Mouse (Mus musculus): ENCODE data around the gene Sorbs1.
A peak's percentile ranks its signal among the peaks of the same experiment; 100 is the strongest.

Gene Sorbs1

DNA sequence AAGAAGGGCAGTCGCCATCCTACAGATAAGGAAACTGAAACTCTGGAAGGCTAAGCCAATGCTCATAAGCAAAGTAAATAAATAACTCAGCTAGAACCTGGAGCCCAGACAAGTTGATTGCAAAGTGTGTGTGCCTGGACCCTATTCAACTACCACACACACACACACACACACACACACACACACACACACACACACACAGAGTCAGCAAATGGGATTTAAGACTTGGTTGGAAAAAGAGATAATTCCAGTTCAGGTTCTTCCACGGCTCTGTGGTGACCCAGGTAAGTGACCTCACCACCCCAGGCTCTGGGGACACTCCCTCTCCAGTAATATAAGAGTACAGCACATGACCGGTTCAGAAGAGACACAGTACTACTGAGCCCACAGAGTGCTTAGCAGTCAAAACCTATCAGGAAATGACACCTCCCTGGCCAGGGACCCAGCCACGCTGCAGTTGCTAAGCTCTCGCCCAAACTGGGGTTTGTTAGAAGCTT, 36.1 kb downstream of the Sorbs1 start:
- no peak for DNase-seq (ENCODE audit: low read depth)

DNA sequence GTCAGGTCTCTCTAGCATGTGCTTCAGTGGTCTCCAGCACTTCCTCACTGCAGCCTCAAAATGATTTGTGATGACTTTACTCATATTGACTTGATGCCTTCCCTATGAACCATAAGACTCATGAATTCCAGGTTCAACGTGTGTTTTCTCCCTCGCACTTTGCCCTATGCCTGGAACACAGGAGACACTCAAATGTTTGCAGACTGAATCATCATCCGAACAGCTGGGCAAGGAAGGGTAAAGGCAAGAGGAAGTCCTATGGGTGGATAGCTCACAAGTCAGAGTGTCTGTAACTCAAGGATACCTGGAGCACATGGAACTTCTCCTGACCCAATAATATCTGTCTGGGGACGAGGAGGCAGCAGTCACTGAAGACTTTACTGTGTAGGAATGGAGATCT, 37.1 kb downstream of the Sorbs1 start:
- DNase-seq (ENCODE audit: low read depth) = no peak

DNA sequence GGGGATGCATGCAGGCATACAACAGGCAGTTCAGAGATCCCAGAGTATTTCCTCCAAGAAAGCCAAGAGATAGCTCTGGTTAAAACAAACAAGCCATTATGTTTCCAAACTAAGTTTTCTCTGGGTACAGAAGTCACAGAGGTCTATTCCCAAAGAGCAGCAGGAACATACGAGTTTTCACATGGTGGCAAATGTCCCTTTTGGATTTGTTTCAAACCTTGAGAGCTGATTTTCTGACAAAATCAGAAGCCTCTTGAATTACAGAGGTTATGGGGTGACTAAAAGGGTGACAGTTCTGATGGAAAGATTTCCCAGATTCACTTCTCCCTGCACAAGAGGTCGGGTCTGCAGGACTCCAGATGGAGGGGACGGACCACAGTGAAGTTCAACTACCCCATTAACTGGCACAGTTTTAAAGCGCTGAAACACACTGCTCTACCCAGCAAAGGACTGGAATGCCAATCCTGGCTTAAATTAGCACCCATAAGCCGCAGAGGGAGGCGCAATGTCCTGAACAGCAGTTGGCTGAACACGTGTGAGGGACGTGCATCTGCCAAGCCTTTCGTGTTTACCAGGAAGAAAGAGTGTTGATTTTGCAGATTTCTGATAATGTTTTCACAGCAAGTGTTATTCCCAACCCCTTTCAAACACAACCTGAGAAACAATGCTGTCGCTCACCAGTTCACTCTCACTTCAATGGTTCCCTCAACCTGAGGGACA, 41.9 kb downstream of the Sorbs1 start:
- DNase-seq (ENCODE audit: low read depth) = no peak

DNA sequence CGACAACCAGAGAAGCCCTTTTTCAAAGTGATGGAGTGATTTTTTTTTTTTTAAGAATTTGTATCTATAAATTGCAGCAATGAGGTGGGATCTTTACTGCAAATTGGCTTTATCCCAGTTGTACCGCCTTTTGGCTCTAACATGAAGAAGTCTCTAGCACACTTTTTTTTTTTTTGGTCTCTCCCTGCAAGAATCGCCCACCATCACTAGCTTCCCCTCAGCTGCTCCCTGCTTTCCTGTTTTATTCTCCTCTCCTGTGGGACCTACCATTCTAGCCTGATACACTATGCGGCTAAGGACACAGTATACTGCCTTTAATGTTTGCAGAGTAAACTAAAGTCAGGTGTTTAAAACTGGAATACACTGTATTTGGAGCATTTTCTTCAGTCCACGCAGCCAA, 43.8 kb downstream of the Sorbs1 start:
- no peak for DNase-seq (ENCODE audit: low read depth)

DNA sequence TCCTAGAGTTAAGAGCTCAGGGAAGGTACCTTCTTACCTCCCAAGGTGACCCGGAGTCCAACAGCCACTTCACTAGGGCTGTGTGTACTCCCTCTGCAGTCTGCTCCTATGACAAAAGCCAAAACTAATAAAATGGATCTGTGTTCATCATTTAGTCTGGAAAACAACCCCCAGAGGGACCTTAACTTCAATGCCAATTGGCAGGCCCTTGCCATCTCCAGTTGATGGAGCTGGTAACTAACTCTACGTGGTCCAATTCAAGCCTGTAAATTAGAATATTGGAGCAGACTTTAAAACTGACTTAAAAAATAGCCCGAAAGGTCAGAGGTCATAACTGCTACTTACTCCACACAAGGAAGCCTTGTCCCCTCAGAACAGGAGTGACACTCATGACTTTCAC, 45.3 kb downstream of the Sorbs1 start:
- no peak for DNase-seq (ENCODE audit: low read depth)

DNA sequence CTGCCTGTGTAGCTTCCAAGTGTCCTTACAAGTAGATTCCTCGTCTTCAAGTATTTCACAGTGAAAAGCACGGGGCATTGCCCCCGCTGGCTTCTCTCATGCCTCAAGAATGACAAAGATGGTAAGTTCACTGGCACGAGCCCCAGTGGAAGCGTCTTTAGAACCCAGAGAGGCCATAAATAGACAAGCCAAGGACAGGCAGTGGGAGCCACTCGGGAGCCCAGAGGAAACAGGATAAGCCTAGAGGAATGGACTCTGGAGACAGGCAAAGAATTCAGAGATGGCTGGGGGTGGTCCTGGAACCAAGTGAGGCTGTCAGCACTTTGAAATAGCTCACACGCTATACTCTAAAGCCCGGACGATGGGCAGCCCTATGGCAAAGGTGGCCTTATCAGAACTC, 45.8 kb downstream of the Sorbs1 start:
- DNase-seq (ENCODE audit: low read depth) = no peak

DNA sequence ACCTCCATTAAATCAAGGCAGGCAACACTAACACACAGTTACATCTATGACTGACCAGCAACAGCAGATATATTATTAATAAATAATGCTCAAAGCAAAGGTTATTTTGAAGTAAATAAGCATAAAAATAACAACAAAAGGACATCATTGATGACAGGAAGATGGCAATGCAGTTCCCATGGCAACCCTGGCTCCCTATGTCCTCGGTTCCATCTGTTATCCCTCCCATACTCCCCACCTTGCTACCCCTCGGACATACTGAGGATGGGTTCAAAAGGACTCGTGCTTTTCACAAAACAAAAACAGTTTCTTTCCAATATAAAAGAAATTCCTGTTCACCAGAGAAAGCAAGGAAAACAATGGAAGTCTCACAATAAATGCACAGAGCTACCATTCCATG, 48.2 kb downstream of the Sorbs1 start:
- no peak for DNase-seq (ENCODE audit: low read depth)

DNA sequence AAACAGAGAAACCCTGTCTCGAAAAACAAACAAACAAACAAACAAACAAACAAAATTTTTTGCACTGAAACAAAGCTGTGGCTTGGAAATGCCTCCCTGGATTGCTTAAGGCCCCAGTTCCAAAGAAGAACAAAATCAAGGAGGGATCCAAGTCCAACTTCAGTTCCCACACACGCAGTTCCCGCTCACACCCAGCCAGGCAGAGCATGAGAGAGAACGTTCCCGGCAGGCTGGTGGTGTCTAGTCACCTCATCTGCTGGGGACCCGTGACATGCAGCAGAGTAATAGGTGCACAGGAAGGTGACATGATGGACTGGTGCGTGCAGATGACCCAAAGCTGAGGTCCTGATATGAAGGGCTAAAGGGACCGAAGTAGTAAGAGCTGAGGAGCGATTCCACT, 49.2 kb downstream of the Sorbs1 start:
- DNase-seq (ENCODE audit: low read depth) = no peak

DNA sequence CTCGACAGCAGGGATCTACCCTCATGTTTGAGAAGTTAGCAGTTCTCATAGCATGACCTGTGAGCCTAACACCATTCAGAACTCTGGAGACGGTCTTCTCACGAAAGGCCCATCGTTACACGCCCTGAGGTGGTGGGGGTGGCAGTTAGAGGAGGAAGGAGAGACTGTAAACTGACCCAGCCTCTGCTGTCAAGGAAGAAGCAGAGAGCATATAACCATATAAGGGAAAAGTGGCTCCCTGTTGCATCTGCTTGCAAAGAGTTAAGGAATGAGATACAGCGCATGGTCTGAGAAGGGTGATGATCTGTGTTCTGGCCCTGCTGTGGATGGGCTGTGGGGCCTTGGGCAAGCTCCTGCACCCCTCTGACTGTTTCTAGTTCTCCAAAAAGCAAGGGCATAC, 50.7 kb downstream of the Sorbs1 start:
- DNase-seq (ENCODE audit: low read depth) = no peak

DNA sequence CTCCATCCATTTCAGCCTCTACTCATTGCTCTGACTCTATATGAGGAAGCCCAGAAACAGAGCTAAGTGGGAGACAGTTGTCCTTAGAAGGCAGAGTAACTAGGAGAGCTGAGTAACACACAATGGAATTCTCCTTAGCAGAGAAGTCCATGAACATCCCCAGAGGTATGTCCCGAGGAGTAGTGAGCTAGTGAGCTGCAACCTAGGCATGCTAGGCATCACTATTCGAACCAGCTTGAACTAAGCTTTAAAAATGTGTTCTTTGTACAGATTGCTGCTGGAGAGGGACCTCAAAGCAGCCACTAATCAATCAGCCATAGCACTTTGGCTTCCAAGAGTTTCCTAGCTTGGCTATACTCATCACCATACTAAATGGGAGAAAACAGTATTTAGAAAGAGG, 51.1 kb downstream of the Sorbs1 start:
- DNase-seq (ENCODE audit: low read depth) = no peak

DNA sequence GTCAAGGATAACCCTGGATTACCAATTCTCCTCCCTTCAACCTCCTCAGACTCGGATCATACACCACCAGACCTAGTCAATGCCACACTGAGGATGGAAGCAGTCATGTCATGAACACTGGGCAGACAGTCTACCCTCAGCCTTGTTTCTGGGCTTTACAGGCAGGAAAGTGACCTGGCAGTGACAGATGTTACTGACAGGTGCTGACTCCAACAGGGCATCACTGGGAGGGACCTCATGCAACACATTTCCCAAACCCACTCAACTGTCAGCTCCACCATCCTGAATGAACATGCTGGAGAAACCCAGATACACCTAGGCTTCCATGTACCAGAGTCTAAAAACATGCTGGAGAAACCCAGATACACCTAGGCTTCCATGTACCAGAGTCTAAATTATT, 51.9 kb downstream of the Sorbs1 start:
- DNase-seq (ENCODE audit: low read depth) = no peak

DNA sequence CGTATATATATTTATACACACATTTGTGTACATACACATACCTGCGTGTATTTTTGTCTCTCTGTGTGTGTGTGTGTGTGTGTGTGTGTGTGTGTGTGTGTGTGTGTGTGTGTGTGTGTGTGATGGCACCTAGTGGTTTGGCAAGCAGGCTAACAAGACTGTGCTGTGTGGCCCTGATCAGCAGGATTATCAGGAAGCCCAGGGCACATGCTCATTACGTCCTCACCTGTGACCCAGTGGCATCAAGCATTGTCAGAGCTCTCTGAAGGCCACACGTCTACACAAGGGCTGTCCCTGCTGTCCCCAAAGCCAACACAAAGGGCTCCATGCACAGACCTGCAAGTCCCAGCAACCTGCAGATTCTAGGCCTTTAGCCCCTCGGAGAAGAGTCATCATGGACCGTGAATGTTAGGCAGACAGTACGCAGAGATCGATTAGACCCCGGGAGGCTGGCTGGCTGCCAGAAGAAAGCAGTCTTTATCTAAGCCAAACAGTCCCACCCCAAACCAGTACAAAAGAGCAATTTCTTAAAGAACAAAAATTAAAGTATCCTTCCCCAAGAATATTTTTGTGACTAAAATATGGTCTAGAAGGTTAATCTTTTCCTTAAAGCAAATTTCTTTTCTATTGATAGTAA, 52.6 kb downstream of the Sorbs1 start:
- DNase-seq (ENCODE audit: low read depth) = peak; percentile 48

DNA sequence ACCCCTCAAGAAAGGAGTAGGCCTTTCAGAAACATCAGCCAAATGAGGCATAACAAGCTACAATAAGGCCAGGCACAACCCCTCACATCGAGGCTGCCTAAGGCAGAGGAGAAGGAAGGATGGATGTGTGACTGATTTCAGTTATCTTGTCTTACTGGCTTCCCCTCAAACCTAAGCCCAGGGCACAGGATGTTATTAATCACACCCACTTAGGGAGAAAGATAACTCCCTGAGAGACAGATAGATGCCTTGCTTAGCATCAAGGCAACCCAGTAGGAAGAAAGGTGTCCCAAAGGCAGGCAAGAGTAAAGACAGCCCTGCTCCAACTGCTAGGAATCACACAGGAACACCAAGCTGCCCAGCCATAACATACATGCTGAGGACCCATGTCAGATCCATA, 54.2 kb downstream of the Sorbs1 start:
- DNase-seq (ENCODE audit: low read depth) = no peak

DNA sequence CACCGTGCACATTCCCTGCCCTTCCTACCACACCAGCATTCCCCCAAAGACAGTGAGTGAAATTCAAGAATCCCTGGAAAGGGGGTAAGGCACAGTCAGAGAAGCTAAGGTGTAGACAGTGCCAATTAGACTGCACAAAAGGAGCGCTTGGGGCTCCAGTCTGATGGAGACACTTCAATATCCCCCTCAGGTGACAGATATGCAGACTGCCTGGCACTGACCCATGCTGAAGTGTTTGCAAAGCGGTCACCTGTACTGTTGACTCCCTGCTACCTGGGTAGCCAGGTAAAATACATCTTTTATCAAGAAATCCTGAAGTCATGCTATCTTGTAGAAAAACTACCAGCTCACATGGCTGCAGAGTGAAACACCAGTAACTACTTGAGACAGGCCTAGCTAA, 54.8 kb downstream of the Sorbs1 start:
- no peak for DNase-seq (ENCODE audit: low read depth)

DNA sequence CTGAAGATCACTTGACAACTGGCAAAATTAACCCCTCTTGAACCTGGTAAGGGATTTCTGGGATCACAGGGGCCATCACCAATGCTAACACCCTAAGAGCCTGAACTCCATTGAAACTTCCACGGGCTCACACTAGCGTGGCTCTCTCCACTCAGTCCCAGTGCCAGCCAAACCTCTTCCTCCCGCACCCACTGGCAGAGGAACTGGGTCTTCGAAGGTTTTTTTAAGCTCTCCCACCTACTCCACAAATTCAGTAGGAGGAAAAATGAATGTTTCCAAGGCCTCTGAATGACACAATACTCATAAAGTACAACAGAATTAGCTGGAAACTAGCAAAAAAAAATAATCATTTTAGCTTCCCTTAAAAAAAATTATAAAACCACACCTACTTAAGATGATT, 58.3 kb downstream of the Sorbs1 start:
- DNase-seq (ENCODE audit: low read depth) = no peak

DNA sequence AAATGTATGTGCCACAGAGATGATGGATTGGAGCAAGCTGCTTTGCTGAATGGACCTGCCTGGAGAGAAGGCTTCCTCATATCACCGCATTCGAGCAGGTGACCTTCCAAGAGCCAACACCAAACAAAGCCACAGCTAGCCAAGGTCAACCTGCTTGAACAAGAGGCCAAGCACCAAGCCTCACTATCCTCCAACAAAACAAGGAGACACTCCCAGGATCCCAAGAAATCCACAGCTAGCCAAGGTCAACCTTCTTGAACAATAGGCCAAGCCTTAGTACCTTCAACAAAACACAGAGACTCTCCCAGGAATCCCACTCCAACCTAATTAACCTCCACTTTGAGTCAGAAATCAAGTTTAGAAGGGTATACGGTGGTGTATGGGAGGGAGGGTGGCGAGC, 59.5 kb downstream of the Sorbs1 start:
- no peak for DNase-seq (ENCODE audit: low read depth)

DNA sequence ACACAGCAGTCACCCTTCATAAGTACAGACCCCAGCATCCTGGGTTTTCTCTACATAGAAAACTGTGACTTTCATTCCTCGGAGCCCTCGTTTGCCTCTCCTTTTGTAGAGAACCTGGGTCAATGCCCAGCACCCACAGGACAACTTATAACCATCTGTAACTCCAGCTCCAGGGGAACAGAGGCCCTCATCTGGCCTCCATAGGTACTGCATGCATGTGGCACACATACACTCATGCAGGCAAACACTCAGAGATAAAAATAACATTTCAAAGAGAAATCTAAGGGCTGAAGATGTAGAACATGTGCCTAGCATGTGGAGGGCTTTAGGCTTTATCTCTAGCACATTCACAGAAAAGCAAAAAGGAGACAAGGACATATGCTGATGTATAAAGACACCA, 61.4 kb downstream of the Sorbs1 start:
- DNase-seq (ENCODE audit: low read depth) = no peak

DNA sequence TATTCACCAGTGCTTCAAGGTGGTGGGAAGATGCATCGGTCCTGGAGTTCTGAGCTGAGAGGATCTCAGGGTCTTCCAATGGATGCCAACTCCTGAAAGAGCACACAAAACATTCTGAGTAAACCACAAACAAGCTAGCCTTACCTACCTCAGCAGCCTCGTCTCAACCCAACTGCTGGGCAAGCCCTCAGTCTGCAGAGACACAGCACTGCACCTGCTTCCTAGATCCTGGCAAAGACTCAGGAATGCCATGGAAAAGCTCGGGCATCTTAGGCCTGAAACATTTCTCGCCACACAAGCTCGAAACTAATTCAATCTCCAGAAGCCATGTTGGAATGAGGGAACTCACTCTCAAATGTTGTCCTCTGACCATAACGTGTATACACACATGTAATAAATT, 62.3 kb downstream of the Sorbs1 start:
- DNase-seq (ENCODE audit: low read depth) = no peak

DNA sequence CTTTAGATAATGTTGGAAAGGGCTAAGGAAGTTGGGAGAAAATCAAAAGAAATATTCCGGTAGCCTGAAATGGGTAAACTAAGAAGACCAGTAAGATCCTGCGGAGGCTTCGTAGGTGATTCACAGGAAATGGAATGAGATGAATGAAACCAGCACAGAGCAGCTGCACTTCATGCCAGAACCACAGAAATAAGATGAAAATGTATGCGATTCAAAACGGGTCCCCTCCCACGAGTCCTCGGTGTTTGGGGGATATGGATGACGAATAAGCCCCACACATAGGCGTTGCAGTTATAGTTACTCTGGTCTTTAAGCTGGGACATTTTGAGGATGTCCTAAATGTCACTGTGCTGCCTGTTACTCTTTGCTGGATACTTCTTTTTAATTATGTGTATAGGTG, 67.1 kb downstream of the Sorbs1 start:
- DNase-seq (ENCODE audit: low read depth) = no peak

DNA sequence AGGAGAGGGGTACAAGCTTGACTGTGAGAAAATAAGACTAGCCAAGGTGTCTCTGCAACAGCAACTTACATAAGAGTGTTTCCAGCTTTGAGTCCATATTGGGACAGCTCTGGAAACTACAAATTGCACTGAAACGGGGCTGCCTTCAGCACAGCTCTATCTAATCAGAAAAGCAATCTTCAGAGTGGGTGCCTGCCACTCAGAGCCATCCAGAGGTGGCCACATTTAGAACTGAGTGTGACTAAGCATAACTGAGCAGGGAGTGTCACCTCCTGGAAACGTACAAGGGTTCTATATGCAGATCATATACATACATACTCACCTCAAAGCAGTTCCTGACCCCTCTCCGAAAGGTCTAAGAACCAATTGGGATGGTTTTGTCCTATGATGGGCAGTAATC, 71.2 kb downstream of the Sorbs1 start:
- peak; percentile 44 for DNase-seq (ENCODE audit: low read depth)

DNA sequence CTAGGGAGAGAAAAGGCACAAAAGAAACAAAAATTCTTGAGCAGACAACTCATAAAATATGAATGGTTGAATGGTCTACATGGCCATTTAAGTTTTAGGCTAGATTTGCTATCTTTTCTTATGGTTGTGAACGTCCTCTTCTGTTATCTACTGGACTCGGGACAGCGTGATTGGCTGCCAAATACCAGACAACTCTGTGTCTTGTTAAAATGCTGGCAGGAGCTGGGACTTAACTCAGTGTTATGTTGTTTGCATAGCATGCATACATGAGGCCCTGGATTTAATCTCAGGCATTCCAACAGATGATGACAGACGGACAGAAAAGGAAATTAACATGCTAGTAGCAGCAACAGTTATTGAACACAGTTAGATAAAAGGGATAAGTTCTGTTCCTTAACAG, 72.6 kb downstream of the Sorbs1 start:
- no peak for DNase-seq (ENCODE audit: low read depth)

DNA sequence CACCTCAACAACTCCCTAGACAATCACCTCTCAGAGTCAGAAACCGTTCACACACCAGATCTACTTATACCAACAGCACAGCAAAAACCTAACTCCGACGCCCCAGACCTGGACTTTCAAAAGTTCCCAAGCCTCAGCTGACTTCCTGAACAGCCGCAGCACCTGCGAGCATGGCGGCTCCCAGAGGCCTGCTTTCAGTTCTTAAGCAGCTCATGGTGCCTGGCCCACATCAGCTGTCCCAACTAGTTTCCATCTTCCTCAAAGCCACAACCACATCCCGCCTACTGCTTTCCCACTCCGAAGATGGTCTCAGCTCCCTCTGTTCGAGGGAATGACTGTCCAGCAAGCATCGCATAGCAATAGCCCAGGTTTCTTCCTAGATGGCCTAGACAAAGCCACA, 74.7 kb downstream of the Sorbs1 start:
- no peak for DNase-seq (ENCODE audit: low read depth)

DNA sequence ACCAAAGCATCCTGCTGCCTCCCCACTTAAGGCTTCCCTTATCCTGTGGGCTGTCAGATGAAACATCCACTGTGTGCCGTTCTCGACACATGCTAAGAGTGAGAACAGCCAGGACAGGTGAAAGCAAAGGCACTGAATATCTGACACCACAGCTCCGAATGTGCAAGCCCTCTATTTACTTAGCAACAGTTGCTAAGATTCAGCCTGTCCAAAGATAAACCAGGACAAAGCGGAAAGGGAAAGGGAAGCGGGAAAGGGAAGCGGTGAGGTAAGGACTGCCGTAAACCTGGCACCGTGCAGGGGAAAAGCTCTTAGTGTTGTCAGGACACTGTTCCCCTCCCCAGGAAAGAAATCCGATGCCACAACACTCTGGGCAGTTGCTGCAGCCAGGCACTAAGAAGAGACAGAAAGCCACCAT, 75.9 kb downstream of the Sorbs1 start:
- DNase-seq (ENCODE audit: low read depth) = no peak

Measured in c-Kit-positive CD71-positive TER-119-negative erythroid progenitor cells, embryonic 14.5 days (primary cell).